Mouse (Mus musculus) G1E-ER4 (cell line): ENCODE results near the gene Cutc. TPM values are rescaled to one million over a fixed set of nuclear protein-coding genes. Genes with fewer than 3 reads are reported as not detected.

Experiments used
- GATA1 ChIP-seq: IDR thresholded peaks from one replicate; pipeline ENCODE4 v1.8.0; 2012; ENCODE audit warnings: low read length, inconsistent platforms
- polyA plus RNA-seq: library from polyadenylated mRNA; stranded (reverse); fragments of >175 nt; gene quantifications from 2 replicates; pipeline ENCODE4 v1.2.3, GENCODE M21; 2012

Cutc gene
- polyA plus RNA-seq, 1 experiment = 4.5 TPM

DNA sequence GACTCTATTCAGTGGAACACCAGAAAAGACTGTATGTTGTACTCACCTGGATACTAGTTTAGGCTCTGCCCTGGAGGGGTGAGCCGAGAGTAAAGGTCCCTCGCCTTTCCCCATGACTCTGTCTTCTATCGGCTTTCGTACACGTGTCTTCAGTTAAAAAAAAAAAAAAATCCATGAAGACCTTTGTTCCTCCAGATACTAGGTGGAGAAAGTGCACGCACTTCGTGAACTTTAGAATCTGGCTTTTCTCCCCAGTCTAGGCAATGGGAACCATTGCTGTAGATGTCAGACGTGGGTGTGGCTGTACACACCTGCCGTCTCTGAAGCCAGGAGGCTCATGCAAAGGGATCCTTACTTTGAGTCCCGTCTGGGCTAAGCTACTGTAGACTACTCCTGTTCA is 60.5 kb downstream of the Cutc start:
- no peak for TF ChIP-seq GATA1

DNA sequence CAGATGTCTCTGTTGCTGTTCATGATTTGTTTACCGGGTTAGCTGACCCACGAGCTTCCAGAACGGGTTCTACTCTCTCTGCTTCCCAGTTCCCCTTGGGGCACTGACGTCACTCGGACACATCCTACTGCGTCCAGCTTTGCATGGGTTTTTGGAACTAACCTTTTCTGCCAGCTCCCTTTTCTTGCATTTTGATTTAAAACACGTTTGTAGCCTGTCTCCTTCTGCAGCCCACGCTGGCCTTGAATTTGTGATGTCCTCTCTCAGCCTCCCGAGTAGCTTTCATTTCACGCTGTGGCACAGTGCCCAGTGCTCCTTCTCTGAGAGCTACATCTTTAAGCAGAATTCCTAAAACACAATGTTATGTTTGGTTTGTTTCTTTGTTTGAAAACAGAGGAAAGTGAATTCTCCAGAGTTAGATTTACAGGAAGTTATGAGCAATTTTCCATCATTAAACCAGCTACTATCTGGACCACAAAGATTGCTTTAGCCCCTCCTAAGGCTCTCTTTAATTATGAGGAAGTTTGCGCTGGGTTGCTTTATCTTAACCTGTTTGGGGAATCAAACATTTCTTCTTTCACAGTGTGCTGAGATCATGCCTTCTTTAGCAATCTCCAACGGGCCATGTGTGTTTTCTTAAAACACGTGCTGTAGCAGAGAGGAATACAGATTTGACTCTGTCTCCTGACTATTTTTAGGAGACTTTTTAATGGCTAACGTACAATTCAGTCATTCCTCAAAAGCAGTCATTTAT is 63.0 kb downstream of the Cutc start:
- TF ChIP-seq GATA1 = no peak

Other genes with a start within 250 kb of the Cutc start
- 7.6 and 9.5 TPM in 2 replicates for gene Got1, start 228.4 kb upstream of the Cutc start, polyA plus RNA-seq
- gene Nkx2-3, start 140.7 kb upstream of the Cutc start, polyA plus RNA-seq = not detected in 2 replicates
- 41.9 and 43.3 TPM in 2 replicates for gene Slc25a28, start 78.1 kb upstream of the Cutc start, polyA plus RNA-seq
- gene Entpd7, start 63.3 kb upstream of the Cutc start, polyA plus RNA-seq = 1.4 TPM in 2 replicates
- 5.7 and 6.1 TPM in 2 replicates for gene Cox15, start within 50 bp of the Cutc start, polyA plus RNA-seq
- not detected in 2 replicates for gene Abcc2, start 29.2 kb downstream of the Cutc start, polyA plus RNA-seq
- gene Dnmbp, start 187.2 kb downstream of the Cutc start, polyA plus RNA-seq = not detected in 2 replicates
- not detected in 2 replicates for gene Cpn1, start 233.6 kb downstream of the Cutc start, polyA plus RNA-seq